Mouse (Mus musculus): ENCODE measurements at regions not wholly inside any gene's neighbourhood (a gene's known extent, or its start where the extent isn't known, plus 50 kb on each side); places are given as distances from the start of the nearest gene placed in this dataset.

DNA sequence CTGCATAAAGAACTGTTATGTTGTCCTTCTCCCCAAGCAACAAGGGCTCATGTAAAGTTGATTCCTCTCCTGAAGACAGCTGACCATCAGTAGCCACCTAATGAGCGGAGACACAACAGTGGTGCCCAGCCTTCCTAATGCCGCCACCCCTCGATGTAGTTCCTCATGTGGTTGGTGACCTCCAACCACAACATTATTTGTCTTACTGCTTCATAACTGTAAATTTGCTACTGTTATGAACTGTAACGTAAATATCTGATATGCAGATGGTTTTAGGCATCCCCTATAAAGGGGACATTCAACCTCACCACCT is 209.2 kb upstream of the Adcy2 start:
- no peaks in the 10 kb centered on the region for H3K4me1 ChIP-seq (ENCODE audit: control insufficient read depth in 2 of 2, insufficient read depth in 2 of 2, low read length in 2 of 2, poor library complexity in 1 of 2)
- H3K36me3 ChIP-seq (ENCODE audit: control insufficient read depth, insufficient read depth, low read length, poor library complexity, severe bottlenecking): no peaks in the 10 kb centered on the region
- H3K9ac ChIP-seq (ENCODE audit: insufficient read depth, low read depth, low read length, poor library complexity, severe bottlenecking): no peak overlapping the region
- H3K9me3 ChIP-seq (ENCODE audit: control insufficient read depth, insufficient read depth, low read depth, low read length): no peaks in the 10 kb centered on the region
- H3K4me3 ChIP-seq (ENCODE audit: insufficient read depth in 1 of 2, low read depth in 1 of 2, low read length in 2 of 2, poor library complexity in 1 of 2, severe bottlenecking in 1 of 2): no peak overlapping the region
- H3K27ac ChIP-seq (ENCODE audit: insufficient read depth, low read depth, low read length, poor library complexity, severe bottlenecking): no peak overlapping the region
- in situ Hi-C loops (cut with MboI; ENCODE audit: low sequenced_read_pairs in 2 of 2, unreplicated experiment in 2 of 2): no loop called here
- TF ChIP-seq ZC3H11A (IDR thresholded peaks at IDR 0.05; ENCODE audit: borderline replicate concordance, low read depth, low read length): no peak
- TF ChIP-seq MAFK (IDR thresholded peaks at IDR 0.05; ENCODE audit: insufficient read depth, low read depth, low read length): no peak
- TF ChIP-seq HCFC1 (IDR thresholded peaks at IDR 0.05; ENCODE audit: borderline replicate concordance, insufficient read depth, low read length): no peak
- TF ChIP-seq ZNF384 (IDR thresholded peaks at IDR 0.05; ENCODE audit: low read depth, low read length): no peak
- no peak for TF ChIP-seq CHD2 (IDR thresholded peaks at IDR 0.05; ENCODE audit: low read depth, low read length)
- no peak for DNase-seq (ENCODE audit: low read depth, low spot score)

DNA sequence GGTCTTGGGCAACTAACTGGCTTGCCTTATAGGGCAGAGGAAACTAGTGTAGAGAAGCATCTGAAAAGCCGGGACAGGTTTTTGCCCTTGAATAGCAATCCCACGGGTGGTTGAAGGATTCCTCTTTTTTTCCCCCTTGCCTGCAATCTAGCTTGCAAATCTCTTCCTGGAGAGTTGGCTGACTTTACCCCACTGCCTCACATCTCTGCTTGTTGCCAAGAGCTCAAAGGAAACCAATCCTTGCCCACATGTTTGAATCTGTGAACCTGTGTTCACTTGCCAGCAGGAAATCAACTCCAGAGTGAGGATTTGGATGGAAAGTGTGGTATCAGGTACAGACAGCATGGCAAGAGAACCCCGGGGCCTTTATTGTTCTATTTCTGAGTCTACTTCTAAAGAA is 217.2 kb upstream of the Adcy2 start:
- Histone ChIP-seq H3K9ac (ENCODE audit: insufficient read depth, low read depth, low read length, poor library complexity, severe bottlenecking) (no peak overlapping the region), H3K27ac (ENCODE audit: insufficient read depth, low read depth, low read length, poor library complexity, severe bottlenecking) (no peak overlapping the region), H3K4me3 (ENCODE audit: insufficient read depth in 1 of 2, low read depth in 1 of 2, low read length in 2 of 2, poor library complexity in 1 of 2, severe bottlenecking in 1 of 2) (no peak overlapping the region), H3K36me3 (ENCODE audit: control insufficient read depth, insufficient read depth, low read length, poor library complexity, severe bottlenecking) (no peaks in the 10 kb centered on the region), H3K9me3 (ENCODE audit: control insufficient read depth, insufficient read depth, low read depth, low read length) (no peaks in the 10 kb centered on the region), H3K4me1 (ENCODE audit: control insufficient read depth in 2 of 2, insufficient read depth in 2 of 2, low read length in 2 of 2, poor library complexity in 1 of 2) (no peaks in the 10 kb centered on the region)
- in situ Hi-C loops (cut with MboI; ENCODE audit: low sequenced_read_pairs in 2 of 2, unreplicated experiment in 2 of 2): no loop called here
- DNase-seq (ENCODE audit: low read depth, low spot score): no peak
- TF ChIP-seq HCFC1 (IDR thresholded peaks at IDR 0.05; ENCODE audit: borderline replicate concordance, insufficient read depth, low read length): no peak
- TF ChIP-seq ZC3H11A (IDR thresholded peaks at IDR 0.05; ENCODE audit: borderline replicate concordance, low read depth, low read length): no peak
- TF ChIP-seq ZNF384 (IDR thresholded peaks at IDR 0.05; ENCODE audit: low read depth, low read length): no peak
- no peak for TF ChIP-seq CHD2 (IDR thresholded peaks at IDR 0.05; ENCODE audit: low read depth, low read length)

DNA sequence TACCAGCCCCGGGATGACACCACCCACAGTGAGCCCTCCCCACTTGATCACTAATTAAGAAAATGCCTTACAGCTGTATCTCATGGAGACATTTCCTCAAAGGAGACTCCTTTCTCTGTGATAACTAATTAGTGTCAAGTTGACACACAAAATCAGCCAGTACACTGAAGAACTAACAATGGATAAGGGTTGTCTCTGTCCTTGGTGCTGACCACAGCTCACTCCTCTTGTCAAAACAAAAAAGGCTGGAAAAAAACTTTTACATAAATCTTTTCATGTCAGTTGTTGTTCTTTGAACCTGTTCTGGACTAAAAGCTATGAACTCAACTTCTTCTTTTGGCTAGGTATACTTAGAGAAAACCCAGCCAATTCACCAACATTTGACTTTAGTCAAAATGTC is 221.1 kb upstream of the Adcy2 start:
- Histone ChIP-seq H3K9me3 (ENCODE audit: control insufficient read depth, insufficient read depth, low read depth, low read length) (no peaks in the 10 kb centered on the region), H3K4me1 (ENCODE audit: control insufficient read depth in 2 of 2, insufficient read depth in 2 of 2, low read length in 2 of 2, poor library complexity in 1 of 2) (no peaks in the 10 kb centered on the region), H3K4me3 (ENCODE audit: insufficient read depth in 1 of 2, low read depth in 1 of 2, low read length in 2 of 2, poor library complexity in 1 of 2, severe bottlenecking in 1 of 2) (no peak overlapping the region), H3K27ac (ENCODE audit: insufficient read depth, low read depth, low read length, poor library complexity, severe bottlenecking) (no peak overlapping the region), H3K36me3 (ENCODE audit: control insufficient read depth, insufficient read depth, low read length, poor library complexity, severe bottlenecking) (no peaks in the 10 kb centered on the region), H3K9ac (ENCODE audit: insufficient read depth, low read depth, low read length, poor library complexity, severe bottlenecking) (no peak overlapping the region)
- in situ Hi-C loops (cut with MboI; ENCODE audit: low sequenced_read_pairs in 2 of 2, unreplicated experiment in 2 of 2): no loop called here
- TF ChIP-seq ZNF384 (IDR thresholded peaks at IDR 0.05; ENCODE audit: low read depth, low read length) (no peak), HCFC1 (IDR thresholded peaks at IDR 0.05; ENCODE audit: borderline replicate concordance, insufficient read depth, low read length) (no peak), ZC3H11A (IDR thresholded peaks at IDR 0.05; ENCODE audit: borderline replicate concordance, low read depth, low read length) (no peak), CHD2 (IDR thresholded peaks at IDR 0.05; ENCODE audit: low read depth, low read length) (no peak), MAFK (IDR thresholded peaks at IDR 0.05; ENCODE audit: insufficient read depth, low read depth, low read length) (no peak)
- DNase-seq (ENCODE audit: low read depth, low spot score): peak; percentile 48

DNA sequence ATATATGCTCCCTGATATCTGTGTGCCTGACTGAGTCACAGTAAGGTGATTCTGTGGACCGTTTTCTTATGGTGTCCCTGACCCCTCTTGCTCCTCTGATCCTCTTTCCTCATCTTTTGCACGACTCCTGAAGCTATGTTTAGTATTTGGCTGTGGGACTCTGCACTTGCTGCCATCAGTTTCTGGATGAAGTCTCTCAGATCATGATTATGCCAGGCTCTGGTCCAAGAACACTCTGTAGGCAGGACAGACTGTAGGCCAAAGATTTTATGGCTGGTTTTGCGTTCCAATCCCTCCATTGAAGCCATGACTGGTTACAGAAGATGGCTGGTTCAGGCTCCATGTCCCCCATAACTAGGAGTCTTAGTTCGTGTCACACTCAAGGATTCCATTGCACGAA is 227.2 kb upstream of the Adcy2 start:
- DNase-seq (ENCODE audit: low read depth, low spot score): no peak
- no peaks in the 10 kb centered on the region for H3K9me3 ChIP-seq (ENCODE audit: control insufficient read depth, insufficient read depth, low read depth, low read length)
- H3K36me3 ChIP-seq (ENCODE audit: control insufficient read depth, insufficient read depth, low read length, poor library complexity, severe bottlenecking): no peaks in the 10 kb centered on the region
- TF ChIP-seq MAFK (IDR thresholded peaks at IDR 0.05; ENCODE audit: insufficient read depth, low read depth, low read length) (no peak), HCFC1 (IDR thresholded peaks at IDR 0.05; ENCODE audit: borderline replicate concordance, insufficient read depth, low read length) (no peak)
- no peak overlapping the region for H3K27ac ChIP-seq (ENCODE audit: insufficient read depth, low read depth, low read length, poor library complexity, severe bottlenecking)
- in situ Hi-C loops (cut with MboI; ENCODE audit: low sequenced_read_pairs in 2 of 2, unreplicated experiment in 2 of 2): no loop called here
- no peak overlapping the region for H3K9ac ChIP-seq (ENCODE audit: insufficient read depth, low read depth, low read length, poor library complexity, severe bottlenecking)
- no peak overlapping the region for H3K4me3 ChIP-seq (ENCODE audit: insufficient read depth in 1 of 2, low read depth in 1 of 2, low read length in 2 of 2, poor library complexity in 1 of 2, severe bottlenecking in 1 of 2)
- no peaks in the 10 kb centered on the region for H3K4me1 ChIP-seq (ENCODE audit: control insufficient read depth in 2 of 2, insufficient read depth in 2 of 2, low read length in 2 of 2, poor library complexity in 1 of 2)

DNA sequence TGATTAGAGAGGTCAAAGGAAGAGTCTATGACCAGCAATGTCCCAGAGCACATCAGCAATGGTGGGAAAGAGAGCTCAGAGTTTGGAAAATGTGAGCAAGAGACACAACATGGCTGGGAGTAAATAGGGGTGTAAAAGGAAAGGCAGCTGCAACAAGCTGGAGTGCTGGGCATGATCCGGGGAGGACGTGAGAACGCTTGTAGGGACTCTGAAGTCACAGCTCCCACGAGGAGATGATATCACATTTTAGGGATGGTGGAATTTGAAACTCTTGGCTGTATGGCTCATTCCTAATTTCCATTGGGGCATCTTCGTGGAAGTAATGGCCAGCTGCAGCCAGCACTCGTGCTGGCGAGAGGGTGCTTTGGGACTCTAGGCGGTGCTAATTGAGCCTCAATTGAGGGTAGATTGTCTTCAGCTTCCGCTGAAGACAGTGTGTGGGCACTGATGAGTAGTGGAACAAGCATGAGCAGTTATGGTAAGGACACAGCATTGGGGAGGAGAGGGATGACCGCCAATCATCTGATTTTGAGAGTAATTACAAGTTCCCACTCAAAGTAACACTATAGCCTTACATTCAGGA is 231.1 kb upstream of the Adcy2 start:
- DNase-seq (ENCODE audit: low read depth, low spot score): no peak
- H3K4me3 ChIP-seq (ENCODE audit: insufficient read depth in 1 of 2, low read depth in 1 of 2, low read length in 2 of 2, poor library complexity in 1 of 2, severe bottlenecking in 1 of 2): no peak overlapping the region
- TF ChIP-seq ZNF384 (IDR thresholded peaks at IDR 0.05; ENCODE audit: low read depth, low read length) (no peak), MAFK (IDR thresholded peaks at IDR 0.05; ENCODE audit: insufficient read depth, low read depth, low read length) (no peak), HCFC1 (IDR thresholded peaks at IDR 0.05; ENCODE audit: borderline replicate concordance, insufficient read depth, low read length) (no peak), ZC3H11A (IDR thresholded peaks at IDR 0.05; ENCODE audit: borderline replicate concordance, low read depth, low read length) (no peak)
- in situ Hi-C loops (cut with MboI; ENCODE audit: low sequenced_read_pairs in 2 of 2, unreplicated experiment in 2 of 2): no loop called here
- H3K36me3 ChIP-seq (ENCODE audit: control insufficient read depth, insufficient read depth, low read length, poor library complexity, severe bottlenecking): no peaks in the 10 kb centered on the region
- H3K4me1 ChIP-seq (ENCODE audit: control insufficient read depth in 2 of 2, insufficient read depth in 2 of 2, low read length in 2 of 2, poor library complexity in 1 of 2): no peaks in the 10 kb centered on the region
- H3K27ac ChIP-seq (ENCODE audit: insufficient read depth, low read depth, low read length, poor library complexity, severe bottlenecking): no peak overlapping the region
- H3K9me3 ChIP-seq (ENCODE audit: control insufficient read depth, insufficient read depth, low read depth, low read length): no peaks in the 10 kb centered on the region
- H3K9ac ChIP-seq (ENCODE audit: insufficient read depth, low read depth, low read length, poor library complexity, severe bottlenecking): no peak overlapping the region

Data from ES-E14 (cell line).